9 mouse cellular contexts compared by ENCODE assay signal in genomic region chr4:114346068-114346747, GRCm38 (mm10).
A peak's percentile ranks its signal among the peaks of the same experiment; 100 is the strongest.
DNase-seq lines count a peak whose midpoint lies in the region; ATAC-seq and TF ChIP-seq lines count a peak whose summit lies in the region.
"Had no signal": no experiment of that assay in that cellular context is flagged by ENCODE, and none has a peak within 500 bp of the region (broad histone marks: within the 10 kb centered on the region; RNA-seq: fewer than 3 reads in every experiment).

No protein-coding gene starts in this region.

- intact Hi-C loops in gastrocnemius, adult 2 months (cut with DNase I) = loop anchor here (2.0 kb wide), 1 partner anchor 289 kb away; no protein-coding TSS in a partner anchor

- no peak overlapping the region for H3K9ac ChIP-seq in kidney, postnatal 0 days (ENCODE audit: low read depth, low read length)
- H3K9ac ChIP-seq: heart, embryonic 15.5 days had no signal

- H3K27me3 ChIP-seq in embryonic facial prominence, embryonic 10.5 days (replicated peaks; ENCODE audit: low read depth, poor library complexity, severe bottlenecking) = no peaks in the 10 kb centered on the region
- no peaks in the 10 kb centered on the region for H3K27me3 ChIP-seq in kidney, postnatal 0 days (ENCODE audit: insufficient read depth, low read length)

- no peak overlapping the region for H3K4me3 ChIP-seq in gastrocnemius, adult 2 months
- no peak overlapping the region for H3K4me3 ChIP-seq in embryonic facial prominence, embryonic 10.5 days
- H3K4me3 ChIP-seq in kidney, postnatal 0 days (replicated peaks; ENCODE audit: low read depth, low read length) = no peak overlapping the region
- H3K4me3 ChIP-seq: heart, embryonic 15.5 days had no signal

- 0% methylated on average over 2 of the region's 2 CpGs for WGBS in embryonic facial prominence, embryonic 10.5 days
- WGBS in kidney, postnatal 0 days = 2% methylated on average over 2 of the region's 2 CpGs

- DNase-seq in gastrocnemius, adult 2 months = peak; percentile 26
- DNase-seq in gastrocnemius, postnatal 25 days = no peak
- peak; percentile 41 for DNase-seq in urinary bladder, postnatal 25 days (ENCODE audit: low spot score)
- DNase-seq in urinary bladder, adult 2 months (ENCODE audit: low spot score) = no peak
- peak; percentile 49 for DNase-seq in embryonic facial prominence, embryonic 10.5 days (ENCODE audit: low spot score)
- DNase-seq in kidney, postnatal 0 days (ENCODE audit: low spot score) = peak; percentile 77
- no peak for DNase-seq in neural tube, embryonic 10.5 days (ENCODE audit: extremely low spot score, low spot score)

- no peaks in the 10 kb centered on the region for H3K36me3 ChIP-seq in embryonic facial prominence, embryonic 10.5 days (replicated peaks)
- no peaks in the 10 kb centered on the region for H3K36me3 ChIP-seq in kidney, postnatal 0 days (ENCODE audit: insufficient read depth, low read length)
- H3K36me3 ChIP-seq: heart, embryonic 15.5 days had no signal

- no peak overlapping the region for H3K4me2 ChIP-seq in kidney, postnatal 0 days (ENCODE audit: low read length)
- H3K4me2 ChIP-seq: heart, embryonic 15.5 days had no signal

- no peak overlapping the region for H3K27ac ChIP-seq in gastrocnemius, adult 2 months
- H3K27ac ChIP-seq in embryonic facial prominence, embryonic 10.5 days (replicated peaks) = no peak overlapping the region
- peak overlapping the region; percentile 54; the same call in 1 of the 2 replicates for H3K27ac ChIP-seq in kidney, postnatal 0 days
- H3K27ac ChIP-seq: heart, embryonic 15.5 days had no signal

- no peak for ATAC-seq in kidney, postnatal 0 days (replicated peaks; ENCODE audit: low FRiP score, low read depth)
- peak; percentile 91 for ATAC-seq in megakaryocyte progenitor cell, adult 5-6 weeks (replicated peaks; ENCODE audit: poor library complexity)

- no peaks in the 10 kb centered on the region for H3K9me3 ChIP-seq in embryonic facial prominence, embryonic 10.5 days
- no peaks in the 10 kb centered on the region for H3K9me3 ChIP-seq in kidney, postnatal 0 days (replicated peaks; ENCODE audit: low read length)
- H3K9me3 ChIP-seq: heart, embryonic 15.5 days had no signal

- peaks cover 4% of the 10 kb centered on the region for H3K4me1 ChIP-seq in embryonic facial prominence, embryonic 10.5 days
- H3K4me1 ChIP-seq in kidney, postnatal 0 days (replicated peaks; ENCODE audit: insufficient read depth, low read length) = 0 out of 2 replicates have a peak, but pooled peaks cover 2% of the 10 kb centered on the region
- H3K4me1 ChIP-seq: heart, embryonic 15.5 days had no signal

- peak; percentile 70 for TF ChIP-seq CTCF in gastrocnemius, adult 2 months (IDR thresholded peaks at IDR 0.05)
- TF ChIP-seq CTCF in kidney, postnatal 0 days (IDR thresholded peaks at IDR 0.05; ENCODE audit: low read depth) = peak; percentile 86

Comparison
In these comparisons a context has a peak if more than half of its experiments do, and no peak if none do; other contexts are left out.
1. DNase-seq: peak in gastrocnemius, adult 2 months (single experiment), urinary bladder, postnatal 25 days (single experiment), embryonic facial prominence, embryonic 10.5 days (single experiment) and kidney, postnatal 0 days (single experiment); none in gastrocnemius, postnatal 25 days (single experiment), urinary bladder, adult 2 months (single experiment) and neural tube, embryonic 10.5 days (single experiment).